Mouse (Mus musculus) liver, adult (tissue): Measurements from ENCODE around the gene Stx8.

Experiments used
- GATA4 ChIP-seq: IDR thresholded peaks from 2 replicates; pipeline ENCODE4 v1.6.1; 2014; ENCODE audit warnings: mild to moderate bottlenecking, low read length; ENCODE audit not compliant: insufficient replicate concordance

The Stx8 gene

GRCm38 (mm10) chr11:68044181-68044580 is 78.2 kb downstream of the Stx8 start:
- 0 out of 2 replicates have a peak, but pooled peaks have one; percentile 8 for TF ChIP-seq GATA4

GRCm38 (mm10) chr11:68046916-68047315 is 80.9 kb downstream of the Stx8 start:
- no peak for TF ChIP-seq GATA4

DNA sequence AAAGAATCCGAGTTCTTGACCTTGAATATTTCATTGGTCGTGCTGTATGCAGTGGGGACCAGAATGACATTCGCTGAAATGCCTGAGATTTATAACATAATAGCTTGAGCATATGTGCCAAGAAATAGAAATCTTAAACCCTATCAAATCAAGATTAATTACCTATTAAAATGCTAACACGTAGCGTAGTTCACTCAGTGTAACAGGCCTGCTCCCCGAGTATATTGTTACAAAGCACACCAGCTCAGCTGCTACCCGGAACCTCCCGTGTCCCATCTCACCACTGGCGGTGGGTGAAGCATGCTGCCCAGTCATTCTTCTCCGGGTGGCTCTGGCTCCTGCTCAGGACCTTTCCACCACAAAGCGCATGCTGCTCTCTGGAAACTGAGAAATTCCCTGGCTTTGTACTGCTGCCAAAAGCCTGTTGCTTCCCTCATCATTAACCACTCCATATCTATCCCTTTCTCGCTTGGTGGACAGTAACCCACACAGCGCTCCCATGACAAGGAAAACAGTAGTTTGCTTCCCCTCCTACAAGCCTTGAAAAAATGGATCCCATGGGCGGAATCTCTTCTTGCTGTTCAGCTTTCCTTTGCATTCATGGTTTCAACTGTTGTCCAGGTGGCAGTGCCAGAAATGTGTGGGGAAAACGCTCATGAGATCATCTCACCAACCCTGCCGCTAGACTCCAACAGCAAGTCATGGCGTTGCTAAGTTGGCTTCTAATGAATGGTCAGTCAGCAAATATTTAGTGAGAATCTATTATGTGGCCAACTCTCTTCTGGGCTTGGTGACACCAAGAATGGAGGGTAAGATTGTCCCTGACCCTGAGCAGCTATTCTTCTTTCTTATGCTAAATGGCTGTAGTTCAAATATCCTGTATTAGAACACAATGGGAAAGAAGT is 83.5 kb downstream of the Stx8 start:
- no peak for TF ChIP-seq GATA4

DNA sequence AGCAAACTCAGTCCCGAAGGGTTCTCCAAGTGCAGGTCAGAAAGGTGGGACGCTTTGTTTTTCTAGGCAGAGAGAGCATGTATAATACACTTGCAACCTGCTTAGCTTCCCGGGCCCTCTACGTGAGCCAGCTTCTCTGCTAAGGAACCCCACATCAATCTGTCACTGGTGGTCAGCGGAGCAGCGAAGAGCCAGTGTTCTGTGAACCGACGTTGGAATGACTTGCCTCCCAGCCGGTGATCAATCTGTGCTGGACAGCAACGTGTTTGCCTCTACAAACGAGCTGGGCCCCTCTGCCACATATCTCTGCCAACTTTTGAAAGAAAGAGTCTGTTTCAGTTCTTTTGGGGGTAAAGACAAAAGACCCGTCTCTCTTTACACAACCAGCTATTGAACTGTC is 84.7 kb downstream of the Stx8 start:
- no peak for TF ChIP-seq GATA4

DNA sequence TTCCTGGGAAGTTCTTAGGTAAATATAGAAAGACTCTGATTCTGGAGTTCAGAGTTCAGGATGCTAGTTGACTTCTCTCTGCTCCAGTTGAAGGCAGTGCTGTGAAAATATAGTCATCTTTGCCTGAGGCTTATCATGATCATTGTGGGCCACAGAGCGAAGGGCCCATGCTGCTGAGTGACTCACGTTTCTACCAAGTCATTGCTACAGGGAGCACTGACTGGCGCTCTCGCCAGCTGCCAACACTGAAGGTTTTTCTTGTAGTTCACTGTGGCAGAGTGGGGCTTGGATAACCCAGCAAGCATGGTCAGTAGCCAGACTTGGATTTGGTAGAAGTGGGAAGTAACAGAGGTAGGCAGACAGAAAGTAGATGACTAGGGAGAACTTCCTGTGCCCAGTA is 85.3 kb downstream of the Stx8 start:
- no peak for TF ChIP-seq GATA4

GRCm38 (mm10) chr11:68058466-68059201 is 92.6 kb downstream of the Stx8 start:
- TF ChIP-seq GATA4, result no peak

- TF ChIP-seq GATA4, result no peak
These were observed 94.7 kb downstream of the Stx8 start for GRCm38 (mm10) chr11:68060651-68061050.

DNA sequence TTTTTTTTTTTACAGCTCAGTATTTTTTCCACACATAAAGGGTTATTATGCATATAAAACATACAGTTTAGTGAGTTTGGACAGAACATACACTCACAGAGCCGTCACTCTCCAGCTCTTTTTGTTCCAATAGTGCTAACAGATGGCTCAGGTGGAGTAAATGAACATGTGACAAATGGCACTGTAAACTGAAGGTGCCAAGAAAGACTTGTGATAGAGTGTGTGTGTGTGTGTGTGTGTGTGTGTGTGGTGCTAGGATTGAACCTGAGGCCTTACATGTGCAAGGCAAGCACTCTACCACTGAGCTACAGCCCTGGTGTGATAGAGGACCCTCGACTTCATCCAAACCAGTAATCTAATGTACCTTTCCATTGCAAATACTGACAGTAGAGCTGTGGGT is 96.1 kb downstream of the Stx8 start:
- TF ChIP-seq GATA4, result no peak

DNA sequence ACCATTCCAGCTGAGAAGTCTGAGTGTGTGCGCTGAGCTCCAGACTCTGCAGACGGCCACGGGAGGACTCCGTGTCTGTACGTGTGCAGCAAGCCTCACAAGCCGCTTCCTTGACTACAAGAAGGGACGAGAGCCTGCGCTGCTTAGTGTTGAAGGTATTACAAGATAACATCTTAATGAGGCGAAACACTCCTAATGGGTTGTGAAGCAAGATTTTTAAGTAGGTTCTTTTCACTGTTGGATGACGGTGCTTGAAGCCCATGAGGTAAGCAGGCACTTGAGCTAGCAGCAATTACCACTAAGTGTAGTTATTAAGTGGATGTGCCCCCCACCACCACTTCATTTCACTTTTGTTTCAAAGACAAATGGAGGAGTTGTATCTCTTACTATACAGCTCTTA is 101.8 kb downstream of the Stx8 start:
- no peak for TF ChIP-seq GATA4

- TF ChIP-seq GATA4, result no peak
These were observed 104.1 kb downstream of the Stx8 start for GRCm38 (mm10) chr11:68070086-68070485.

- TF ChIP-seq GATA4, result no peak
These were observed 105.8 kb downstream of the Stx8 start for GRCm38 (mm10) chr11:68071836-68072235.

- TF ChIP-seq GATA4, result no peak
These were observed 106.7 kb downstream of the Stx8 start for GRCm38 (mm10) chr11:68072597-68073210.

DNA sequence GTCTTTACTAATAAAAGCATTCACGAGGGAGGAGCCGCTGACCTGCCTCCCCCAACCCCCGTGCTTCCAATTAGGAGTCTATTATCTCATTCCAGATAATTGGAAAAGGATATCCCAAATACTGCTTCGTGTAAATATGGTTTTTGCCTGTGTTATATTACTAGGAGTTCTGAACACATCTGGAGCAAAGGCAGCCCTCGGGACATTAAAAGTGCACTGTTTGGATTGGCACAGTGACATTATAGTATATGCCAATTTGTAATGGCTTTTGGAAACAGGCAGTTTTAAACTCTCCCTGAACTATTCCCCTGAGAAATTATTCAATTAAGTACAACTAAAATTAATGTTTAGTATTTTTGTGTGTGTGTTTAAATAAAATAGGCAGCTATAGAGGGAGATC is 108.7 kb downstream of the Stx8 start:
- no peak for TF ChIP-seq GATA4

DNA sequence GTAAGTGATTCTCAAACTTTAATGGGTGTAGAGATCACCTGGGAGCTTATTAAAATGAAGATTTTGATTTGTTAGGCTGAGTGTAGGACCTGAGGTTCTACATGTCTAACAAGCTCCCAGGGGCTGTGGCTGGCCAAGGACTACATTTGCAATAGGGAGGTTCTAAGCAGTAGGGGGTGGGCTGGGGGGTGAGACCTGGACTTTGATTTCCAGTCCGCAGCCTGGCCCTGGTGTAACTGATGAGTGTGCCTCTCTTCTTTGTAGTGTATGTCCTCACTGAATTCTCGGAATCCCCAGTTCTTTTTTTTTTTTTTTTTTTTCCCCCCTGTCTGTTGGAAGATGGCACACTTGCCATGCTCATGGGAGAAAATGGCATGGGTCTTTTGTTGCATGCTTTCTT is 109.3 kb downstream of the Stx8 start:
- no peak for TF ChIP-seq GATA4

DNA sequence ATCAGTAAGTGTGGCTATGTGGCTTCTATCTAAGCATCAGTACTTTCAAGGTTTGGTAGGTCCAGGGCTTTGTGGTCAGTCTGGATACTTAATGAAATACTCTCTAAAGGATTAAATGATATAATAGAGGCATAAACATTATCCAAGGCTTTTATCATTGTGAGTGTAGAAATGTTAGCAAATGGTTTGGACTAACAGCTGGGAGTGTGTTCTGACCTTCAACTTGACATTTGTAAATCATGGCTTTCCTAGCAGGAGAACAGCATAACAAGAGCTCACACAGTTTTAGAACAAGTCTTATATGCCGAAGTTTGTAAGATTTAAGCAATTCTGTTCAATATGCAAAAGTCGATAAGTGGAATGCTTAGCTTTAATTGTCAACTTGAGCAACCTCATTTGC is 113.8 kb downstream of the Stx8 start:
- no peak for TF ChIP-seq GATA4

GRCm38 (mm10) chr11:68080999-68081398 is 115.0 kb downstream of the Stx8 start:
- no peak for TF ChIP-seq GATA4

DNA sequence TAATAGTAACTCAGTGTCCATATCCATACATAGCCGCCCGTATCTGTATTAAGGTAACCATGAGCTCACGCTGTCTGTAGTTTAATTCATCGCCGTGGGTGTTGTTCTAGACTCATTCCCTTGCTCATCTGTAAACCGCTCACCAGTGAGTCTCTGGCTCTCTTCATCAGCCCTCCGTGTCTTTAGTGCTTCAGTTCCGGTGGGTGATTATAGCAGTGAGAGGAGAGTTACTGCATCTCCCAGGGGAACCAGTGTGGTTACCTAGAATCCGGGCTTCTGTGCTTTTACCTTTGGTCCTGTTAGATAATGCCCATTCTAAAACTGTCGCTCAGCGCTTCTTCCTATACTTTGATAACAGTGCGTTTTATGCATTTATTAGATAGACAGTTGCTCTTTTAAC is 116.8 kb downstream of the Stx8 start:
- TF ChIP-seq GATA4, result no peak

DNA sequence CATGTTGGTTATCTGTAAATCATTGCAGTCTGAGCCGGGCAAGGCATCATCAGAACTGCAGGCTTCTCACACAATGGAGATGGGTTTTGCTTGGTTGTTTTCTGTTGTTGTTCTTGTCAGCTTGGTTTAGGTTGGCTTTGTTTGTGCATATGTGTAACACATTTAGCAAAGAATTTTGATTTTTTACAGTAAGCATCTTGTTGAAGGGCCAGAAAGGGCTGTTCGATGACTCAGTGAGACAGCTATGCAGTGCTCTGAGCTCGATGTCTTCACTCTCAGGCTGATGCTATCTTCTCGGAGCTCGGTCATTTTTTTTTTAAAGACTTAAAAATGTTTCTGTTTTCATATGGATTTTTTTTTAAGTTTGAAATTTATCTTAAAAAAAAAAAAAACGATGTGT is 117.6 kb downstream of the Stx8 start:
- TF ChIP-seq GATA4, result no peak
